Mouse (Mus musculus): ENCODE data around the gene Ap2a2.

The Ap2a2 gene

GRCm38 (mm10) chr7:141561682-141562391 lies at the start of gene Ap2a2:
Gene Ap2a2, plus strand, starts transcription at chr7:141562173.
- peak; percentile 92 for DNase-seq

- DNase-seq, result no peak
Measured at GRCm38 (mm10) chr7:141517638-141518037, 44.3 kb upstream of the Ap2a2 start.

GRCm38 (mm10) chr7:141518296-141518695 lies 43.7 kb upstream of the Ap2a2 start:
- DNase-seq, result no peak

- no peak for DNase-seq
Measured at GRCm38 (mm10) chr7:141518926-141519325, 43.0 kb upstream of the Ap2a2 start.

- DNase-seq, result no peak
Measured at GRCm38 (mm10) chr7:141519795-141520194, 42.2 kb upstream of the Ap2a2 start.

GRCm38 (mm10) chr7:141523007-141523406 lies 39.0 kb upstream of the Ap2a2 start:
- DNase-seq, result no peak

- no peak for DNase-seq
Measured at GRCm38 (mm10) chr7:141524271-141524670, 37.7 kb upstream of the Ap2a2 start.

GRCm38 (mm10) chr7:141524760-141525579 lies 37.0 kb upstream of the Ap2a2 start:
- DNase-seq, result peak; percentile 80

GRCm38 (mm10) chr7:141525580-141525925 lies 36.4 kb upstream of the Ap2a2 start:
- DNase-seq, result no peak

- no peak for DNase-seq
Measured at GRCm38 (mm10) chr7:141535570-141535969, 26.4 kb upstream of the Ap2a2 start.

GRCm38 (mm10) chr7:141538852-141539555 lies 23.0 kb upstream of the Ap2a2 start:
- DNase-seq, result no peak

- DNase-seq, result peak; percentile 99
Measured at GRCm38 (mm10) chr7:141539556-141540311, 22.2 kb upstream of the Ap2a2 start, which contains the start of gene Chid1. Gene Chid1, minus strand, starts transcription at chr7:141539857.

- DNase-seq, result peak; percentile 53
Measured at GRCm38 (mm10) chr7:141540312-141541081, 21.5 kb upstream of the Ap2a2 start.

- no peak for DNase-seq
Measured at GRCm38 (mm10) chr7:141541681-141542080, 20.3 kb upstream of the Ap2a2 start.

GRCm38 (mm10) chr7:141542588-141542987 lies 19.4 kb upstream of the Ap2a2 start:
- DNase-seq, result no peak

GRCm38 (mm10) chr7:141544654-141545053 lies 17.3 kb upstream of the Ap2a2 start:
- DNase-seq, result no peak

- DNase-seq, result no peak
Measured at GRCm38 (mm10) chr7:141549432-141550061, 12.4 kb upstream of the Ap2a2 start.

GRCm38 (mm10) chr7:141550464-141550863 lies 11.5 kb upstream of the Ap2a2 start:
- DNase-seq, result no peak

GRCm38 (mm10) chr7:141558329-141558776 lies 3.6 kb upstream of the Ap2a2 start:
- no peak for DNase-seq

GRCm38 (mm10) chr7:141558946-141559345 lies 3.0 kb upstream of the Ap2a2 start:
- no peak for DNase-seq

GRCm38 (mm10) chr7:141559726-141560325 lies 2.1 kb upstream of the Ap2a2 start:
- DNase-seq, result no peak
